Mouse (Mus musculus): ENCODE data around the gene Tnik. TPM values are rescaled to one million over a fixed set of nuclear protein-coding genes. Genes with fewer than 3 reads are reported as not detected.

Tnik gene
- total RNA-seq, 2 experiments from 2014 or later = 39.4 to 39.8 TPM

GRCm38 (mm10) chr3:28442116-28442515 lies 179.1 kb downstream of the Tnik start:
- intact Hi-C loops (cut with DNase I) = no loop called here
- no peak for DNase-seq

GRCm38 (mm10) chr3:28447950-28448349 lies 184.9 kb downstream of the Tnik start:
- no peak for DNase-seq
- intact Hi-C loops (cut with DNase I) = no loop called here

- DNase-seq = no peak
- intact Hi-C loops (cut with DNase I) = no loop called here
These were observed 190.4 kb downstream of the Tnik start for GRCm38 (mm10) chr3:28453458-28453857.

DNA sequence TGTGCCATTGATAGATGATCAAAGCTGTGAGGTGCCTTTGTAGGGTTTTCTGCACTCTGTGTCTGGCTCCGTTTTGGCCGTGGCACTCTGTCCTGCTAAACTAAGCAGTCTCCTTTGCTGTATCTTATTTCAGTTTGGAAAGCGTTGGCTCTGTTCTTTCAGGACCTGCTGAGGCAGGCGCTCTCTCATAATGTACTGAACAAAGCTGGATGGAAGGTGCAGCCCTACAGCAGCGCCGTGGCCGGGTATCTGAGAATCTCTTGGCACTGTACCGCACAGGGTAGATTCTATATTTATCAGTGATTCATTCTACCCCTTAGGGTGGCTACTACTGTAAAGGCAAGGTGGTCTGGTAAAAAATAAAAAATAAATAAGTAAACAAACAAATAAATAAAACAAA lies 193.8 kb downstream of the Tnik start:
- DNase-seq = no peak
- intact Hi-C loops (cut with DNase I) = no loop called here

DNA sequence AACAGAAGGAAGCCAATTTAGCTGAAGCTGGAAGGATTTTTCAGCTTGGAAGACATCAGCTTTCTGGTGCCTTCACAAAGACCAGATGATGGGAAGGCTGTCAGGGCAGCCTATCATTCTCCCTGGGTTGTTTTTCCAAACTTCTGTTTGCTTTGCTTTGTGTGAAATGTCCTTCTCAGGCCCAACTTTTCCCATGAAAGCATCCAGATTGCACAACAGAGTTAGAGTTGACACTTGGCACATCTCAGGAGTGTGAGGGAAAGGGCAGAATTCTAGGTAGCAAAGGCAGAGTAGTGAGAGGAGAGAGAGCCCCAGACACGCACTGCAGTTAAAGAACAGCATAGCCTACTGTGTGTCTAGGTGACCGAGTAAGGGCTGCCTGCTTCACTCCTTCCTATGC lies 194.5 kb downstream of the Tnik start:
- intact Hi-C loops (cut with DNase I) = no loop called here
- no peak for DNase-seq

GRCm38 (mm10) chr3:28466688-28467087 lies 203.7 kb downstream of the Tnik start:
- intact Hi-C loops (cut with DNase I) = no loop called here

DNA sequence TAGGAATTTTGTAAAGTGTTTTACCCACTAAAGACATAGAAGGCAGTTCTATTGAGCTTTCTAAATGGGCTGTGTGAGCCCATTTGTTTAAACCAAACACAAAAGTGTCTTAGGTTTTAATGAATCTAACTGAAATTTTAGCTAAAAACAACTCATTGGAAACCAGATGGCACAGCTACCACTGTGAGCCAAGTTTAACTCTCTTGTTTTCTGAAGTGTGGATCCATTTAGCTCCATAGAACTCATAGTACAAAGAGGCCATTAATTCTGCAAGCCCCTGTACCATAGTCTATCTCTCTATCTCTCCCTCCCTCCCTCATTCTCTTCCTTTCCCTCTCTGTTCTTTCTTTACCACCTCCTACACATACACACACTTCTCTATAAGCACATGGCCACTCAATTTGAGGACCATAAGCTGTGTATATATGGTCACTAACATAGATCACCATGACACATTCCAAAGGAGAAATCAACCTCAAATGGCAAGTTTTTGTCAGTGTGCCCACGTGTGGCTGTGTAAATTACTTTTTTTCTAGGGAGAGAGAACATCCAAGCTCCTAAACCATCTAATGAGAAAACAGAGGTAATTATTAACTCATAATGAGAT lies 204.2 kb downstream of the Tnik start:
- intact Hi-C loops (cut with DNase I) = no loop called here

More at GRCm38 (mm10) chr3:28466688-28467087, 203.7 kb downstream of the Tnik start:
- no peak for DNase-seq

DNA sequence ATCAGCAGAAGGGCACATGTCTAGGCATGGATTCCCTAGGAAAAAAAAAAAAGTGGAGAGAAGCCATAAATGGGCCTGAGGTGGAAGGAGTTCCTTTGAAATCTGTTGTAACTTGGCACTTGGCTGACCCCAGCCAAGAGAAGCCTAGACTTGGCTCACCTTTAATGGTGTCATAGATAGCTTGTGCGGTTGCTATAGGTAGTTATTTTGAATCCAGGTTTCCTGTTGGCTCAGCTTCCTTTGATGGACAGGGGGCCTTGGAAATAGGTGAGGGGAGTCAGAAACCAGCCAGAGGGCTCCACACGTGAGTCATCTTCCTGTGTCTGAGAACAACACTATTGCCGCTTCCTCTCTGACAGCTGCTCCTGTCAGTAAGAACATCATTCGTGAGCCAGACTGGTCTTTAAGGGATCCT lies 204.9 kb downstream of the Tnik start:
- DNase-seq = no peak
- intact Hi-C loops (cut with DNase I) = no loop called here

More for the DNA sequence above, 204.2 kb downstream of the Tnik start:
- DNase-seq = no peak

DNA sequence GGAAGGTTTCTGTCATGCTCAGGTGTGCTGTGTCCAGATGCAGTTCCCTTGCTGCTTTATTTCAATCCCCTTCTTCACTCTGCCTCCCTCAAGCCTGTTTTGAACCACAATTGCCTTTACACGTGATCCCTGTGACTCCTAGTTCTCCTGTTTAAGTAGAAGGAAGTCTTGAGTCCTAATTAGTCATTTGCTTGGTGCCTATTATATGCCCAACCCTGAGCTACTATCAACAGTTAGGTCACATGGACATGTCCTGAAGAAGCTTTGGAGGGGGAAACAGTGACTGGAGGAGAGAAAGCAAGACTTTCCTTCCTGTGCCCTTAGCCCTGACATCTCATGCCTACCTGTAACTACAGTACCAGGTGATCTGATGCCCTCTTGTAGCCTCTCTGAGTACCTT lies 210.4 kb downstream of the Tnik start:
- no peak for DNase-seq
- intact Hi-C loops (cut with DNase I) = no loop called here

GRCm38 (mm10) chr3:28477373-28477772 lies 214.4 kb downstream of the Tnik start:
- intact Hi-C loops (cut with DNase I) = no loop called here
- DNase-seq = no peak

GRCm38 (mm10) chr3:28485716-28486115 lies 222.7 kb downstream of the Tnik start:
- intact Hi-C loops (cut with DNase I) = loop anchor here (5.0 kb wide), 1 partner anchor 223 kb away; the partner anchor contains the start of gene Tnik
- DNase-seq = peak in 1 of 2 experiments; percentile 17

DNA sequence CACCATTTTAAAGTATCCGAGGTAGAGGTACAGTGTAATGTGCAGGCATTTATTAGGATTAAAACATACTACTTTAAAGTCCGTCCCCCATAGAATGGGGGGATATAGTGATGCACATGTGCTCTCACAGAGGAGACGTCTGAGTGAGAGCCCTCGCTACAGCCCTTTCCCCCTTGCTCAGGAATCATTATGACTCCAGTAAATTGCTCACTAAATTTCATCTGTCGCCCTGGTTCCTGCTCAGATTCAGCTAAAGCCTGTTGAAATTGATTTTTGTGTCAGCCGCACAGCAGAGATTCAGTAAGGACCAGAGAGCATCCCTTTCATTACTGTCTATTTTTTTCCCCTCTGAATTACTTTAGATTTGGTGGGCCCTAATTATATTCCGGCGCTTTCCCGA lies 224.4 kb downstream of the Tnik start:
- intact Hi-C loops (cut with DNase I) = loop anchor here (5.0 kb wide), 1 partner anchor 225 kb away; the partner anchor contains the start of gene Tnik
- DNase-seq = no peak

GRCm38 (mm10) chr3:28491085-28492041 lies 228.3 kb downstream of the Tnik start:
- intact Hi-C loops (cut with DNase I) = no loop called here
- no peak for DNase-seq

DNA sequence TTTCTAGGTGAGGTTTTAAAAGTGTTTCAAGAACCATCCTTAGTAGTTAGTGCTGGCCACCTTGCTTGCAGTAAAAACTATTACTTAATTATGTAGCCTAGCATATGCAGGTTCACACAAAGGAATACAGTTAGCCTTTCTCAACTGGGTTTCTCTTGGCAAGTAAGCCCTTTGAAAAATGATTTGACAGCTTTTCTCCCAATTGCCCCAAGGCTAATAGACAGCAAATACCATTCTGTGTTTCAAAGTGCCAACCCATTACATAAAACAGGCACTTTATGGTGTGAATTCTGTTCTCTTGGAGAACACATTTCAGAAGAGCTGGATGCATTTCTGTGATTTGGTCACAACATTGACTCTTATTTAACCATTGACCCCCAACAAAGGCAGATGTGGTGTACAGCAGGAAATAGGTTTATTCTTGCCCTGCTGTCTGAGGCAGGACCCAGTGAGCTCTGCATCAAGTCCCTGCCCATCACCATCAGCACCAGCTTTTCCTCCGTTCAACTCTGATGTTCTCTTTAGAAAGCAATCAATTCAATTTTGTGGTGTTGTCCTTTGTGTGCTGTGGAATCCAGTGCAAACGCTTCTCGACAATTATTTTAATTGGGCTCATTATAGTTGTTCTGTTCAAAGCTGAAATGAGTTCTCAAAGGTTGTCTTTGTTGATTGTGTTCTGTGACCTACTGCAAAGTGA lies 233.9 kb downstream of the Tnik start:
- intact Hi-C loops (cut with DNase I) = no loop called here
- no peak for DNase-seq

DNA sequence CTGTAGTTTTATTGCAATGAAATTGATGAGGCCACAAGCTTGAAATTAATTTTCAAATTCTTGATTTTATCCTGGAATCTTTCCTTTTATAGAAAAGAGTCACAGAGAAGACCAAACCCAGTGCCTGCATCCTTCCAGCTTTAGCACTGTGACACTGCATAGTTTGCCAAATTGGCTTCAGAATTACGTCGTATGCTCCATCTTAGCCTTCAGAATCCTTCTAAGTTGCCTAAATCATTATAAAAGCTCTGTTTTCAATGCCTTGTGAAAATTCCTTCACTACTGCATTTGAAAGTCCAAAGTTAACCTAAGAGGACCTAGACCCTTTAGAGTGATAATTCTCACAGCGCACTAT lies 234.5 kb downstream of the Tnik start:
- intact Hi-C loops (cut with DNase I) = no loop called here
- no peak for DNase-seq

DNA sequence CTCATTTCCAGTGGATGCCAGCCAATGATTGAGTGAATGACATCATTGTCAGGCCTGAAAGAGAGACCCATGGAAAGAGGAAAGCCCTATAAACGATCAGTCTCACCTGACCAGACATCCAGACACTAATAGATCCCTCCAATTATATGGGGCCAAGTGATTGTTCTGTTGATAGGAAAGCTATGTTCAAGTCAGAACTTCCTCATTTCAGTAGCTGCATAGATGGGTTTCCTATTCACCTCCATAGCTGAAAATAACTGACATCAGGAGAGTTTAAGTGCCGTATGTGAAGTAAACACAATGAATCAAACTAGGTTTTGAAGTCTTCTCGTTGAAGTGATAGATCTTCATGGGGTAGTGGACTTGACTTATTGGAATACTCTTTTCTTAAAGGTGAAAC lies 239.7 kb downstream of the Tnik start:
- no peak for DNase-seq
- intact Hi-C loops (cut with DNase I) = no loop called here

GRCm38 (mm10) chr3:28509337-28509935 lies 246.4 kb downstream of the Tnik start:
- DNase-seq = no peak
- intact Hi-C loops (cut with DNase I) = no loop called here

- no peak for DNase-seq
- intact Hi-C loops (cut with DNase I) = no loop called here
These were observed 260.0 kb downstream of the Tnik start for GRCm38 (mm10) chr3:28523004-28523482.

- no peak for DNase-seq
- intact Hi-C loops (cut with DNase I) = no loop called here
These were observed 260.6 kb downstream of the Tnik start for GRCm38 (mm10) chr3:28523541-28524165.

- intact Hi-C loops (cut with DNase I) = no loop called here
- DNase-seq = no peak
These were observed 261.5 kb downstream of the Tnik start for GRCm38 (mm10) chr3:28524562-28524961.
